Mouse (Mus musculus): ENCODE results near the gene Cacna1c. TPM values are rescaled to one million over a fixed set of nuclear protein-coding genes. Genes with fewer than 3 reads are reported as not detected.

Cacna1c gene
- total RNA-seq, 1 experiment = 0.98 TPM

DNA sequence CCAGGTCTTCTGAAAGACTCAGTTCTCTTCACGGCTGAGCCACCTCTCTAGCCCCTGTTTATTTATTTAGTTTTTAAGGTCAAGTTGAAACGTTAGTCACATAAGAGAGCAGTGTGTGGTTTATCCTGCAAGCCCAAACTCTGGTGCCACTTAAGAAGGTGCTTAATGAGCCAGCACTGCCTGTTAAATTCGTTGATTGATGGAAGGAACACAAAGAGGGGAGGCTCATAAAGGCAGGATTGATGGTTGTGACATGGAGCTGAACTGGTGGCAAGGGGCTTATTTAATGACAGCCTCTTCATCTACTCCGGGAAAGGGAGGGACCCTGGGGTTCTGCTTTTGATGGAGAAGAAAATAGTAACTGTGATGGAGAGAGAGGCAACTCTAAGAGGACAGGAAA lies 439.7 kb downstream of the Cacna1c start:
- Histone ChIP-seq H3K4me1 (ENCODE audit: control insufficient read depth in 2 of 2, insufficient read depth in 2 of 2, low read length in 2 of 2, poor library complexity in 1 of 2) (no peaks in the 10 kb centered on the region), H3K9me3 (ENCODE audit: control insufficient read depth, insufficient read depth, low read depth, low read length) (no peaks in the 10 kb centered on the region), H3K27ac (ENCODE audit: insufficient read depth, low read depth, low read length, poor library complexity, severe bottlenecking) (no peak overlapping the region), H3K4me3 (ENCODE audit: insufficient read depth in 1 of 2, low read depth in 1 of 2, low read length in 2 of 2, poor library complexity in 1 of 2, severe bottlenecking in 1 of 2) (no peak overlapping the region), H3K9ac (ENCODE audit: insufficient read depth, low read depth, low read length, poor library complexity, severe bottlenecking) (no peak overlapping the region), H3K36me3 (ENCODE audit: control insufficient read depth, insufficient read depth, low read length, poor library complexity, severe bottlenecking) (no peaks in the 10 kb centered on the region)
- no peak for DNase-seq (ENCODE audit: low read depth, low spot score)
- TF ChIP-seq ZC3H11A (IDR thresholded peaks at IDR 0.05; ENCODE audit: borderline replicate concordance, low read depth, low read length) = no peak
- no peak for TF ChIP-seq CHD2 (IDR thresholded peaks at IDR 0.05; ENCODE audit: low read depth, low read length)
- no peak for TF ChIP-seq ZNF384 (IDR thresholded peaks at IDR 0.05; ENCODE audit: low read depth, low read length)
- TF ChIP-seq MAFK (IDR thresholded peaks at IDR 0.05; ENCODE audit: insufficient read depth, low read depth, low read length) = no peak
- TF ChIP-seq HCFC1 (IDR thresholded peaks at IDR 0.05; ENCODE audit: borderline replicate concordance, insufficient read depth, low read length) = no peak
- in situ Hi-C loops (cut with MboI; ENCODE audit: low sequenced_read_pairs in 2 of 2, unreplicated experiment in 2 of 2) = no loop called here

DNA sequence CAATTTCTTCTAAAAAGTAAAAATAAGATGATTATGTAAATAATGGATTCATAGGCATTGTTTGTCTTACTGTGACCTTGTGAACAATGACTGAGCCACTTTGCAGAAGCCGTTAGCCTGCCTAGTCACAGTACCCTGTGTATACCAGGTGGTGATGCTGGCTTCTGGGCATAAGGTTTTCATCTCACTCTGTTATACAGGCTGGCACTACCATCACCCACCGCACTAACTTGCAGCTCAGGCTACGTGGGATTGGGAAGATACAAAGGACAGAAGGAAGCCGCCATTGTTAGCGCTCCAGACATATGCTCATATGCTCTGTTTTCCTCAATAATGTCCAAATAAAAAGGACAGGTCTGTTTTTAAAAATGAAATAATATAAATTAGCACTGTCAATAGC lies 440.4 kb downstream of the Cacna1c start:
- no peak for TF ChIP-seq MAFK (IDR thresholded peaks at IDR 0.05; ENCODE audit: insufficient read depth, low read depth, low read length)
- no peak for TF ChIP-seq ZNF384 (IDR thresholded peaks at IDR 0.05; ENCODE audit: low read depth, low read length)
- TF ChIP-seq HCFC1 (IDR thresholded peaks at IDR 0.05; ENCODE audit: borderline replicate concordance, insufficient read depth, low read length) = no peak
- TF ChIP-seq CHD2 (IDR thresholded peaks at IDR 0.05; ENCODE audit: low read depth, low read length) = no peak
- no peak for TF ChIP-seq ZC3H11A (IDR thresholded peaks at IDR 0.05; ENCODE audit: borderline replicate concordance, low read depth, low read length)
- in situ Hi-C loops (cut with MboI; ENCODE audit: low sequenced_read_pairs in 2 of 2, unreplicated experiment in 2 of 2) = no loop called here

GRCm38 (mm10) chr6:118754439-118754838 lies 441.8 kb downstream of the Cacna1c start:
- TF ChIP-seq HCFC1 (IDR thresholded peaks at IDR 0.05; ENCODE audit: borderline replicate concordance, insufficient read depth, low read length) (no peak), MAFK (IDR thresholded peaks at IDR 0.05; ENCODE audit: insufficient read depth, low read depth, low read length) (no peak), CHD2 (IDR thresholded peaks at IDR 0.05; ENCODE audit: low read depth, low read length) (no peak), ZC3H11A (IDR thresholded peaks at IDR 0.05; ENCODE audit: borderline replicate concordance, low read depth, low read length) (no peak), ZNF384 (IDR thresholded peaks at IDR 0.05; ENCODE audit: low read depth, low read length) (no peak)
- DNase-seq (ENCODE audit: low read depth, low spot score) = no peak
- no peak overlapping the region for H3K9ac ChIP-seq (ENCODE audit: insufficient read depth, low read depth, low read length, poor library complexity, severe bottlenecking)
- H3K27ac ChIP-seq (ENCODE audit: insufficient read depth, low read depth, low read length, poor library complexity, severe bottlenecking) = no peak overlapping the region
- H3K36me3 ChIP-seq (ENCODE audit: control insufficient read depth, insufficient read depth, low read length, poor library complexity, severe bottlenecking) = no peaks in the 10 kb centered on the region
- no peaks in the 10 kb centered on the region for H3K4me1 ChIP-seq (ENCODE audit: control insufficient read depth in 2 of 2, insufficient read depth in 2 of 2, low read length in 2 of 2, poor library complexity in 1 of 2)
- in situ Hi-C loops (cut with MboI; ENCODE audit: low sequenced_read_pairs in 2 of 2, unreplicated experiment in 2 of 2) = no loop called here
- no peak overlapping the region for H3K4me3 ChIP-seq (ENCODE audit: insufficient read depth in 1 of 2, low read depth in 1 of 2, low read length in 2 of 2, poor library complexity in 1 of 2, severe bottlenecking in 1 of 2)
- no peaks in the 10 kb centered on the region for H3K9me3 ChIP-seq (ENCODE audit: control insufficient read depth, insufficient read depth, low read depth, low read length)

More for the DNA sequence above, 440.4 kb downstream of the Cacna1c start:
- no peak overlapping the region for H3K27ac ChIP-seq (ENCODE audit: insufficient read depth, low read depth, low read length, poor library complexity, severe bottlenecking)
- no peaks in the 10 kb centered on the region for H3K4me1 ChIP-seq (ENCODE audit: control insufficient read depth in 2 of 2, insufficient read depth in 2 of 2, low read length in 2 of 2, poor library complexity in 1 of 2)
- H3K9me3 ChIP-seq (ENCODE audit: control insufficient read depth, insufficient read depth, low read depth, low read length) = no peaks in the 10 kb centered on the region
- no peak overlapping the region for H3K4me3 ChIP-seq (ENCODE audit: insufficient read depth in 1 of 2, low read depth in 1 of 2, low read length in 2 of 2, poor library complexity in 1 of 2, severe bottlenecking in 1 of 2)
- H3K9ac ChIP-seq (ENCODE audit: insufficient read depth, low read depth, low read length, poor library complexity, severe bottlenecking) = no peak overlapping the region
- DNase-seq (ENCODE audit: low read depth, low spot score) = no peak
- no peaks in the 10 kb centered on the region for H3K36me3 ChIP-seq (ENCODE audit: control insufficient read depth, insufficient read depth, low read length, poor library complexity, severe bottlenecking)

DNA sequence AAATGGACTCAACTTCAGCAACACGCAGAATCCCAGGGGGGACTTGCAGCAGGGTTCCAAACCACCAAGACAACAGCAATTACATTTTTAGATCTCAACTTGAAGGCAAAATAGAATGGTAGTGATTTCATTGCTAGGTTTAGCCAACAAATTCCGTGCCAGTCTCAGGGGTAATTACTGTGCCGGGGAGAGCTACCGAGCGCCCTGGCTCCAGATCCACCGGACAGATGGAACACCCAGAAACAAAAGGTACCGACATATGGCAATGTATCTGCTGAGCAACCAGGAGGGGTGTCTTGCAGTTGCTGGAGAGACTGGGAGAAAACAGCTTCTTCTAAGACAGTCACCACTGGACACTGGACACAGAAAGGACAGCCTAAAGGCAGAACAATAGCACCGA lies 442.4 kb downstream of the Cacna1c start:
- Histone ChIP-seq H3K4me1 (ENCODE audit: control insufficient read depth in 2 of 2, insufficient read depth in 2 of 2, low read length in 2 of 2, poor library complexity in 1 of 2) (no peaks in the 10 kb centered on the region), H3K9me3 (ENCODE audit: control insufficient read depth, insufficient read depth, low read depth, low read length) (no peaks in the 10 kb centered on the region), H3K27ac (ENCODE audit: insufficient read depth, low read depth, low read length, poor library complexity, severe bottlenecking) (no peak overlapping the region), H3K36me3 (ENCODE audit: control insufficient read depth, insufficient read depth, low read length, poor library complexity, severe bottlenecking) (no peaks in the 10 kb centered on the region), H3K9ac (ENCODE audit: insufficient read depth, low read depth, low read length, poor library complexity, severe bottlenecking) (no peak overlapping the region), H3K4me3 (ENCODE audit: insufficient read depth in 1 of 2, low read depth in 1 of 2, low read length in 2 of 2, poor library complexity in 1 of 2, severe bottlenecking in 1 of 2) (no peak overlapping the region)
- TF ChIP-seq ZC3H11A (IDR thresholded peaks at IDR 0.05; ENCODE audit: borderline replicate concordance, low read depth, low read length) = no peak
- no peak for TF ChIP-seq HCFC1 (IDR thresholded peaks at IDR 0.05; ENCODE audit: borderline replicate concordance, insufficient read depth, low read length)
- TF ChIP-seq MAFK (IDR thresholded peaks at IDR 0.05; ENCODE audit: insufficient read depth, low read depth, low read length) = no peak
- TF ChIP-seq CHD2 (IDR thresholded peaks at IDR 0.05; ENCODE audit: low read depth, low read length) = no peak
- TF ChIP-seq ZNF384 (IDR thresholded peaks at IDR 0.05; ENCODE audit: low read depth, low read length) = no peak
- in situ Hi-C loops (cut with MboI; ENCODE audit: low sequenced_read_pairs in 2 of 2, unreplicated experiment in 2 of 2) = no loop called here
- DNase-seq (ENCODE audit: low read depth, low spot score) = no peak

- H3K9me3 ChIP-seq (ENCODE audit: control insufficient read depth, insufficient read depth, low read depth, low read length) = no peaks in the 10 kb centered on the region
- H3K4me1 ChIP-seq (ENCODE audit: control insufficient read depth in 2 of 2, insufficient read depth in 2 of 2, low read length in 2 of 2, poor library complexity in 1 of 2) = no peaks in the 10 kb centered on the region
- no peak overlapping the region for H3K27ac ChIP-seq (ENCODE audit: insufficient read depth, low read depth, low read length, poor library complexity, severe bottlenecking)
- no peak overlapping the region for H3K4me3 ChIP-seq (ENCODE audit: insufficient read depth in 1 of 2, low read depth in 1 of 2, low read length in 2 of 2, poor library complexity in 1 of 2, severe bottlenecking in 1 of 2)
- DNase-seq (ENCODE audit: low read depth, low spot score) = no peak
- H3K9ac ChIP-seq (ENCODE audit: insufficient read depth, low read depth, low read length, poor library complexity, severe bottlenecking) = no peak overlapping the region
- no peaks in the 10 kb centered on the region for H3K36me3 ChIP-seq (ENCODE audit: control insufficient read depth, insufficient read depth, low read length, poor library complexity, severe bottlenecking)
- TF ChIP-seq HCFC1 (IDR thresholded peaks at IDR 0.05; ENCODE audit: borderline replicate concordance, insufficient read depth, low read length) = no peak
- in situ Hi-C loops (cut with MboI; ENCODE audit: low sequenced_read_pairs in 2 of 2, unreplicated experiment in 2 of 2) = no loop called here
Measured at GRCm38 (mm10) chr6:118753064-118753463, 443.2 kb downstream of the Cacna1c start.
